Mouse (Mus musculus): ENCODE measurements around the gene Lsm2.

Lsm2 gene

DNA sequence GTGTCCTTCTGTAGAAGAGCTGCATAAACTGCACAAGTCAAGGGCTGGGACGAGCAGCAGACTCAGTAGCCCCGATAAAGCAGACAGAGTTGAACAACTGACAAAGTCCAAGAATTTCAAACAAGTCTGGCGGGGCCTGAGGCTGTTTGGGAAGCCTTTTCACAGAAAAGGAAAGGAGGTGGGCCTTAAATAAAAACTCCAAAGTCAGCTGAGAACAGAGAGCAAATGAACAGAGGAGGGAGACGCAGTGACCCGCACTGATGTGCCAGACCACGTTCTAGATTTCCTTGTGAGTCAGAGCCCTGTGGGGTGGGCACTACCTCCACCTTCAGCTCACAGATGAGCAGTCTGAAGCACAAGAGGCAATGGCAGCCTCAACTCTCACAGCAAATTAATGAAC is 53.2 kb downstream of the Lsm2 start:
- no peak for DNase-seq
